ENCODE assay signal across 11 mouse cellular contexts in genomic region chr5:111772591-111773406, GRCm38 (mm10). TPM values are rescaled to one million over a fixed set of nuclear protein-coding genes. Genes with fewer than 3 reads are reported as not detected.
DNase-seq lines count a peak whose midpoint lies in the region; ATAC-seq and TF ChIP-seq lines count a peak whose summit lies in the region.
"Had no signal": no experiment of that assay in that cellular context is flagged by ENCODE, and none has a peak within 500 bp of the region (broad histone marks: within the 10 kb centered on the region; RNA-seq: fewer than 3 reads in every experiment).

No protein-coding gene starts in this region.

- H3K27ac ChIP-seq in heart, embryonic 10.5 days = peak overlapping the region; percentile 75
- peak overlapping the region; percentile 9; the same call in 1 of the 2 replicates for H3K27ac ChIP-seq in lung, postnatal 0 days (ENCODE audit: low read length)
- H3K27ac ChIP-seq in limb, embryonic 15.5 days = peak overlapping the region; percentile 27; the same call in 1 of the 2 replicates

- TF ChIP-seq EP300 in lung, postnatal 0 days (IDR thresholded peaks at IDR 0.05) = 0 out of 2 replicates have a peak, but pooled peaks have one; percentile 37

- peaks cover 50% of the 10 kb centered on the region for H3K4me1 ChIP-seq in heart, embryonic 10.5 days
- peaks cover 6% of the 10 kb centered on the region; the same call in 1 of the 2 replicates for H3K4me1 ChIP-seq in lung, postnatal 0 days (ENCODE audit: insufficient read depth, low read depth, low read length)
- H3K4me1 ChIP-seq in limb, embryonic 15.5 days = peaks cover 38% of the 10 kb centered on the region

- peak; percentile 52 for ATAC-seq in lung, postnatal 0 days
- no peak for ATAC-seq in limb, embryonic 15.5 days (ENCODE audit: insufficient number of reproducible peaks, low FRiP score, low TSS enrichment, low read depth)
- no peak for ATAC-seq in cerebellum, adult (ENCODE audit: insufficient number of reproducible peaks, low FRiP score, low TSS enrichment)
- ATAC-seq: Patski had no signal

- no peak for TF ChIP-seq CTCF in lung, postnatal 0 days (IDR thresholded peaks at IDR 0.05)

- DNase-seq in heart, embryonic 10.5 days (ENCODE audit: low spot score) = no peak
- DNase-seq in heart, adult 9 months (ENCODE audit: low spot score in 2 of 2) = no peak
- DNase-seq in lung, postnatal 0 days (ENCODE audit: low spot score) = peak; percentile 31
- no peak for DNase-seq in lung, postnatal 10 days
- no peak for DNase-seq in cerebellum, adult 11-12 months
- DNase-seq in left cerebral cortex, adult 8-10 months (ENCODE audit: low spot score in 2 of 2) = no peak

- 54% methylated on average over 13 of the region's 13 CpGs for WGBS in heart, embryonic 10.5 days
- WGBS in lung, postnatal 0 days = 29% methylated on average over 13 of the region's 13 CpGs
- WGBS in limb, embryonic 15.5 days = 64% methylated on average over 13 of the region's 13 CpGs

- H3K36me3 ChIP-seq in heart, embryonic 10.5 days = no peaks in the 10 kb centered on the region
- no peaks in the 10 kb centered on the region for H3K36me3 ChIP-seq in lung, postnatal 0 days (ENCODE audit: insufficient read depth, low read length)
- no peaks in the 10 kb centered on the region for H3K36me3 ChIP-seq in limb, embryonic 15.5 days

- no peak overlapping the region for H3K4me2 ChIP-seq in lung, postnatal 0 days (replicated peaks; ENCODE audit: low read depth, low read length)
- no peak overlapping the region for H3K4me2 ChIP-seq in limb, embryonic 15.5 days

- no peak overlapping the region for H3K9ac ChIP-seq in lung, postnatal 0 days (replicated peaks; ENCODE audit: low read depth)
- H3K9ac ChIP-seq in limb, embryonic 15.5 days = no peak overlapping the region

- no peak overlapping the region for H3K4me3 ChIP-seq in heart, embryonic 10.5 days
- H3K4me3 ChIP-seq in lung, postnatal 0 days (ENCODE audit: low read depth, low read length) = no peak overlapping the region
- no peak overlapping the region for H3K4me3 ChIP-seq in limb, embryonic 15.5 days
- H3K4me3 ChIP-seq: erythroblast, embryonic 14.5 days had no signal

- H3K9me3 ChIP-seq in heart, embryonic 10.5 days = no peaks in the 10 kb centered on the region
- no peaks in the 10 kb centered on the region for H3K9me3 ChIP-seq in lung, postnatal 0 days (ENCODE audit: low read length)
- no peaks in the 10 kb centered on the region for H3K9me3 ChIP-seq in limb, embryonic 15.5 days

- peaks cover 11% of the 10 kb centered on the region for H3K27me3 ChIP-seq in heart, embryonic 10.5 days (ENCODE audit: insufficient read depth, poor library complexity, severe bottlenecking)
- no peaks in the 10 kb centered on the region for H3K27me3 ChIP-seq in lung, postnatal 0 days (replicated peaks; ENCODE audit: insufficient read depth, low read length)
- no peaks in the 10 kb centered on the region for H3K27me3 ChIP-seq in limb, embryonic 15.5 days
- H3K27me3 ChIP-seq: Patski had no signal

RNA-seq across cellular contexts. Expression of gene Gm26897, which starts 39.1 kb away (rescaled TPM):
- polyA plus RNA-seq in heart, embryonic 10.5 days (2016; fragmentation: Nextera tagmentation; extraction: Ambion mirVana) = not detected in 2 replicates
- polyA plus RNA-seq in lung, postnatal 0 days (2015; fragmentation: Nextera tagmentation; extraction: Ambion mirVana) = not detected in 2 replicates
- not detected in 2 replicates for polyA plus RNA-seq in limb, embryonic 15.5 days (2015; fragmentation: Nextera tagmentation; extraction: Ambion mirVana)
- total RNA-seq in left cerebral cortex, adult 8-10 months (2022) = not detected
- polyA plus RNA-seq: erythroblast, embryonic 14.5 days; limb, embryonic 11.5 days; Patski had no signal

Comparison
In these comparisons a context has a peak if more than half of its experiments do, and no peak if none do; other contexts are left out.
1. H3K27ac ChIP-seq: peak in every context shown above with its lines; median percentile 75 in heart, embryonic 10.5 days; 27 in limb, embryonic 15.5 days; 9 in lung, postnatal 0 days.